Mouse (Mus musculus): ENCODE data around the gene Irf3. TPM values are rescaled to one million over a fixed set of nuclear protein-coding genes. Genes with fewer than 3 reads are reported as not detected.

Irf3 gene
- polyA plus RNA-seq, 1 experiment from 2014 or later = 92.6 TPM

GRCm38 (mm10) chr7:45043307-45043706 lies 45.9 kb downstream of the Irf3 start:
- Histone ChIP-seq H3K9me3 (no peaks in the 10 kb centered on the region), H3K4me2 (no peak overlapping the region), H3K4me3 (no peak overlapping the region), H3K4me1 (no peaks in the 10 kb centered on the region), H3K36me3 (peaks cover 97% of the 10 kb centered on the region), H3K27me3 (no peaks in the 10 kb centered on the region), H3K27ac (no peak overlapping the region), H3K9ac (no peak overlapping the region)
- WGBS = 87% methylated on average over 14 of the region's 14 CpGs
- no peak for ATAC-seq (ENCODE audit: borderline replicate concordance, extremely low read depth, low FRiP score, low TSS enrichment)

- Histone ChIP-seq H3K9me3 (no peaks in the 10 kb centered on the region), H3K4me3 (no peak overlapping the region), H3K27me3 (no peaks in the 10 kb centered on the region), H3K4me1 (peaks cover 3% of the 10 kb centered on the region), H3K9ac (no peak overlapping the region), H3K27ac (no peak overlapping the region), H3K4me2 (no peak overlapping the region), H3K36me3 (peaks cover 95% of the 10 kb centered on the region)
- ATAC-seq (ENCODE audit: borderline replicate concordance, extremely low read depth, low FRiP score, low TSS enrichment) = no peak
- WGBS = 93% methylated on average over 22 of the region's 22 CpGs
These were observed 48.3 kb downstream of the Irf3 start for GRCm38 (mm10) chr7:45045741-45046140.

- Histone ChIP-seq H3K4me3 (no peak overlapping the region), H3K4me1 (peaks cover 14% of the 10 kb centered on the region), H3K36me3 (peaks cover 84% of the 10 kb centered on the region), H3K4me2 (no peak overlapping the region), H3K9me3 (no peaks in the 10 kb centered on the region), H3K27ac (no peak overlapping the region), H3K27me3 (no peaks in the 10 kb centered on the region), H3K9ac (no peak overlapping the region)
- WGBS = 92% methylated on average over 26 of the region's 26 CpGs
- ATAC-seq (ENCODE audit: borderline replicate concordance, extremely low read depth, low FRiP score, low TSS enrichment) = no peak
These were observed 49.5 kb downstream of the Irf3 start for GRCm38 (mm10) chr7:45046853-45047350.

- H3K9me3 ChIP-seq = no peaks in the 10 kb centered on the region
- no peak overlapping the region for H3K4me3 ChIP-seq
- no peak overlapping the region for H3K4me2 ChIP-seq
- H3K27me3 ChIP-seq = no peaks in the 10 kb centered on the region
- peaks cover 78% of the 10 kb centered on the region for H3K36me3 ChIP-seq
- H3K27ac ChIP-seq = no peak overlapping the region
- no peak for ATAC-seq (ENCODE audit: borderline replicate concordance, extremely low read depth, low FRiP score, low TSS enrichment)
- 96% methylated on average over 14 of the region's 14 CpGs for WGBS
- peaks cover 17% of the 10 kb centered on the region for H3K4me1 ChIP-seq
- no peak overlapping the region for H3K9ac ChIP-seq
These were observed 50.0 kb downstream of the Irf3 start for GRCm38 (mm10) chr7:45047491-45047890.

GRCm38 (mm10) chr7:45048001-45048890 lies 50.8 kb downstream of the Irf3 start:
- Histone ChIP-seq H3K4me1 (peaks cover 17% of the 10 kb centered on the region), H3K36me3 (peaks cover 70% of the 10 kb centered on the region), H3K27ac (no peak overlapping the region), H3K4me2 (no peak overlapping the region), H3K9me3 (no peaks in the 10 kb centered on the region), H3K9ac (no peak overlapping the region), H3K27me3 (no peaks in the 10 kb centered on the region), H3K4me3 (no peak overlapping the region)
- WGBS = 88% methylated on average over 34 of the region's 38 CpGs
- no peak for ATAC-seq (ENCODE audit: borderline replicate concordance, extremely low read depth, low FRiP score, low TSS enrichment)

GRCm38 (mm10) chr7:45048923-45049657 lies 51.6 kb downstream of the Irf3 start:
- H3K36me3 ChIP-seq = peaks cover 62% of the 10 kb centered on the region
- H3K9ac ChIP-seq = no peak overlapping the region
- no peaks in the 10 kb centered on the region for H3K27me3 ChIP-seq
- H3K27ac ChIP-seq = no peak overlapping the region
- no peak overlapping the region for H3K4me2 ChIP-seq
- no peak overlapping the region for H3K4me3 ChIP-seq
- WGBS = 89% methylated on average over 23 of the region's 23 CpGs
- peaks cover 17% of the 10 kb centered on the region for H3K4me1 ChIP-seq
- H3K9me3 ChIP-seq = no peaks in the 10 kb centered on the region
- no peak for ATAC-seq (ENCODE audit: borderline replicate concordance, extremely low read depth, low FRiP score, low TSS enrichment)

GRCm38 (mm10) chr7:45050945-45051600 lies 53.6 kb downstream of the Irf3 start:
- H3K36me3 ChIP-seq = peaks cover 43% of the 10 kb centered on the region
- peak overlapping the region; percentile 100 for H3K27ac ChIP-seq
- H3K4me1 ChIP-seq = peaks cover 17% of the 10 kb centered on the region
- H3K4me2 ChIP-seq = peak overlapping the region; percentile 84
- no peaks in the 10 kb centered on the region for H3K9me3 ChIP-seq
- WGBS = 8% methylated on average over 16 of the region's 16 CpGs
- peak; percentile 3; the same call in 1 of the 2 replicates for ATAC-seq (ENCODE audit: borderline replicate concordance, extremely low read depth, low FRiP score, low TSS enrichment)
- no peaks in the 10 kb centered on the region for H3K27me3 ChIP-seq
- H3K4me3 ChIP-seq = peak overlapping the region; percentile 91
- H3K9ac ChIP-seq = peak overlapping the region; percentile 93

- Histone ChIP-seq H3K27me3 (no peaks in the 10 kb centered on the region), H3K36me3 (peaks cover 38% of the 10 kb centered on the region), H3K27ac (peak overlapping the region; percentile 100), H3K9me3 (no peaks in the 10 kb centered on the region), H3K4me2 (peak overlapping the region; percentile 84), H3K4me1 (peaks cover 17% of the 10 kb centered on the region), H3K9ac (peak overlapping the region; percentile 93), H3K4me3 (peak overlapping the region; percentile 91)
- 2% methylated on average over 13 of the region's 13 CpGs for WGBS
- ATAC-seq (ENCODE audit: borderline replicate concordance, extremely low read depth, low FRiP score, low TSS enrichment) = no peak
These were observed 54.1 kb downstream of the Irf3 start for GRCm38 (mm10) chr7:45051601-45051974.

Small RNAs within 50 kb of the gene (microRNA-seq; reads per million reads assigned to microRNA genes)
- 0.56 reads per million for gene Mir7054

Other genes with a start within 250 kb of the Irf3 start
- 40.6 and 46.1 TPM in 2 replicates for gene Vrk3, start 249.2 kb upstream of the Irf3 start, polyA plus RNA-seq (2015; fragmentation: Nextera tagmentation; extraction: Ambion mirVana)
- 2.1 and 2.2 TPM in 2 replicates for gene Zfp473, start 246.6 kb upstream of the Irf3 start, polyA plus RNA-seq (2015; fragmentation: Nextera tagmentation; extraction: Ambion mirVana)
- 95.6 and 97.7 TPM in 2 replicates for gene Nup62, start 181.6 kb upstream of the Irf3 start, polyA plus RNA-seq (2015; fragmentation: Nextera tagmentation; extraction: Ambion mirVana)
- 0.63 and 1.7 TPM in 2 replicates for gene Il4i1, start 181.3 kb upstream of the Irf3 start, polyA plus RNA-seq (2015; fragmentation: Nextera tagmentation; extraction: Ambion mirVana)
- gene Atf5, start 181.0 kb upstream of the Irf3 start, polyA plus RNA-seq (2015; fragmentation: Nextera tagmentation; extraction: Ambion mirVana) = 4.9 and 5.0 TPM in 2 replicates
- 109 and 111 TPM in 2 replicates for gene Akt1s1, start 148.7 kb upstream of the Irf3 start, polyA plus RNA-seq (2015; fragmentation: Nextera tagmentation; extraction: Ambion mirVana)
- gene Tbc1d17, start 148.6 kb upstream of the Irf3 start, polyA plus RNA-seq (2015; fragmentation: Nextera tagmentation; extraction: Ambion mirVana) = 71.3 and 74.4 TPM in 2 replicates
- 37.6 and 37.9 TPM in 2 replicates for gene Pnkp, start 140.5 kb upstream of the Irf3 start, polyA plus RNA-seq (2015; fragmentation: Nextera tagmentation; extraction: Ambion mirVana)
- 371 and 398 TPM in 2 replicates for gene Ptov1, start 127.9 kb upstream of the Irf3 start, polyA plus RNA-seq (2015; fragmentation: Nextera tagmentation; extraction: Ambion mirVana)
- gene Med25, start 104.9 kb upstream of the Irf3 start, polyA plus RNA-seq (2015; fragmentation: Nextera tagmentation; extraction: Ambion mirVana) = 93.5 and 97.7 TPM in 2 replicates
- gene Fuz, start 101.6 kb upstream of the Irf3 start, polyA plus RNA-seq (2015; fragmentation: Nextera tagmentation; extraction: Ambion mirVana) = 21.0 and 24.0 TPM in 2 replicates
- gene Ap2a1, start 68.2 kb upstream of the Irf3 start, polyA plus RNA-seq (2015; fragmentation: Nextera tagmentation; extraction: Ambion mirVana) = 63.1 and 64.8 TPM in 2 replicates
- gene Tsks, start 54.4 kb upstream of the Irf3 start, polyA plus RNA-seq (2015; fragmentation: Nextera tagmentation; extraction: Ambion mirVana) = 0.09 and 0.15 TPM in 2 replicates
- gene Cpt1c, start 22.8 kb upstream of the Irf3 start, polyA plus RNA-seq (2015; fragmentation: Nextera tagmentation; extraction: Ambion mirVana) = 14.5 and 15.0 TPM in 2 replicates
- gene Prmt1, start 11.1 kb upstream of the Irf3 start, polyA plus RNA-seq (2015; fragmentation: Nextera tagmentation; extraction: Ambion mirVana) = 545 and 586 TPM in 2 replicates
- gene Bcl2l12, start 1.1 kb downstream of the Irf3 start, polyA plus RNA-seq (2015; fragmentation: Nextera tagmentation; extraction: Ambion mirVana) = 66.3 and 66.7 TPM in 2 replicates
- 35.5 and 36.5 TPM in 2 replicates for gene Scaf1, start 18.7 kb downstream of the Irf3 start, polyA plus RNA-seq (2015; fragmentation: Nextera tagmentation; extraction: Ambion mirVana)
- 49.7 and 50.4 TPM in 2 replicates for gene Rras, start 20.3 kb downstream of the Irf3 start, polyA plus RNA-seq (2015; fragmentation: Nextera tagmentation; extraction: Ambion mirVana)
- gene Prr12, start 55.2 kb downstream of the Irf3 start, polyA plus RNA-seq (2015; fragmentation: Nextera tagmentation; extraction: Ambion mirVana) = 10.9 and 11.1 TPM in 2 replicates
- 74.9 and 75.1 TPM in 2 replicates for gene Nosip, start 64.8 kb downstream of the Irf3 start, polyA plus RNA-seq (2015; fragmentation: Nextera tagmentation; extraction: Ambion mirVana)
- gene Prrg2, start 65.0 kb downstream of the Irf3 start, polyA plus RNA-seq (2015; fragmentation: Nextera tagmentation; extraction: Ambion mirVana) = 23.1 and 24.2 TPM in 2 replicates
- 353 and 358 TPM in 2 replicates for gene Rcn3, start 94.6 kb downstream of the Irf3 start, polyA plus RNA-seq (2015; fragmentation: Nextera tagmentation; extraction: Ambion mirVana)
- gene Fcgrt, start 106.2 kb downstream of the Irf3 start, polyA plus RNA-seq (2015; fragmentation: Nextera tagmentation; extraction: Ambion mirVana) = 73.6 and 83.1 TPM in 2 replicates
- gene Rps11, start 126.8 kb downstream of the Irf3 start, polyA plus RNA-seq (2015; fragmentation: Nextera tagmentation; extraction: Ambion mirVana) = 1,432 and 1,559 TPM in 2 replicates
- 1,187 and 1,308 TPM in 2 replicates for gene Rpl13a, start 131.1 kb downstream of the Irf3 start, polyA plus RNA-seq (2015; fragmentation: Nextera tagmentation; extraction: Ambion mirVana)
- 0.19 and 0.20 TPM in 2 replicates for gene Gm45713, start 138.6 kb downstream of the Irf3 start, polyA plus RNA-seq (2015; fragmentation: Nextera tagmentation; extraction: Ambion mirVana)
- 1.5 and 8.3 TPM in 2 replicates for gene Flt3l, start 138.8 kb downstream of the Irf3 start, polyA plus RNA-seq (2015; fragmentation: Nextera tagmentation; extraction: Ambion mirVana)
- 100 and 103 TPM in 2 replicates for gene Pih1d1, start 156.7 kb downstream of the Irf3 start, polyA plus RNA-seq (2015; fragmentation: Nextera tagmentation; extraction: Ambion mirVana)
- gene Aldh16a1, start 156.9 kb downstream of the Irf3 start, polyA plus RNA-seq (2015; fragmentation: Nextera tagmentation; extraction: Ambion mirVana) = 54.8 and 56.8 TPM in 2 replicates
- gene Slc17a7, start 166.3 kb downstream of the Irf3 start, polyA plus RNA-seq (2015; fragmentation: Nextera tagmentation; extraction: Ambion mirVana) = 0.33 and 0.55 TPM in 2 replicates
- gene Gfy, start 181.9 kb downstream of the Irf3 start, polyA plus RNA-seq (2015; fragmentation: Nextera tagmentation; extraction: Ambion mirVana) = not detected in 2 replicates
- gene Pth2, start 183.3 kb downstream of the Irf3 start, polyA plus RNA-seq (2015; fragmentation: Nextera tagmentation; extraction: Ambion mirVana) = not detected in 2 replicates
- gene Ccdc155, start 207.2 kb downstream of the Irf3 start, polyA plus RNA-seq (2015; fragmentation: Nextera tagmentation; extraction: Ambion mirVana) = 0.75 and 1.1 TPM in 2 replicates
- gene Dkkl1, start 214.5 kb downstream of the Irf3 start, polyA plus RNA-seq (2015; fragmentation: Nextera tagmentation; extraction: Ambion mirVana) = 0.54 and 1.1 TPM in 2 replicates
- gene Tead2, start 218.1 kb downstream of the Irf3 start, polyA plus RNA-seq (2015; fragmentation: Nextera tagmentation; extraction: Ambion mirVana) = 180 and 183 TPM in 2 replicates
- 3.1 and 3.8 TPM in 2 replicates for gene Cd37, start 241.5 kb downstream of the Irf3 start, polyA plus RNA-seq (2015; fragmentation: Nextera tagmentation; extraction: Ambion mirVana)
- 0.16 TPM in 1 of 2 replicates, not detected in the other for gene Slc6a16, start 243.4 kb downstream of the Irf3 start, polyA plus RNA-seq (2015; fragmentation: Nextera tagmentation; extraction: Ambion mirVana)

Data from lung, embryonic 15.5 days (tissue).